Mouse (Mus musculus): ENCODE data around the gene Cadm4.
A peak's percentile ranks its signal among the peaks of the same experiment; 100 is the strongest.

The Cadm4 gene

DNA sequence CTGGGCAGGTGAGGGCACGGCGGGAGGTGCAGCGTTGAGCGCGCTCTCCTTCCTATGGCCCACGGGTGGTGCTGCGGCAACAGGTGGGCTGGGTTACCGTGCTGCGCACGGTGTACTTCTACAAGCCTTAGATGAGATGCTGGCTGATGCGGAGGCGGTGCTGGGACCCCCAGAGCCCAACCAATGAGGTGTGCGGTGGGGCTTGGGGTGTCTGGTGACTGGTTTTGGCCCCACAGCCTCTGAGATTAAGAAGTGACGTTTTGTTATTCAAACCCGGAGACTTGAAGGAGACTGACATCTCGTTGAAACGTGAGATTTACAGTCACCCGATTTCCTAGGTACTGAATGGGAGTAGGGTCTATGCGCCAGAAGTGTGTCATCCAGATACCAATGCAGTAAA is 52.5 kb downstream of the Cadm4 start:
- DNase-seq = no peak

DNA sequence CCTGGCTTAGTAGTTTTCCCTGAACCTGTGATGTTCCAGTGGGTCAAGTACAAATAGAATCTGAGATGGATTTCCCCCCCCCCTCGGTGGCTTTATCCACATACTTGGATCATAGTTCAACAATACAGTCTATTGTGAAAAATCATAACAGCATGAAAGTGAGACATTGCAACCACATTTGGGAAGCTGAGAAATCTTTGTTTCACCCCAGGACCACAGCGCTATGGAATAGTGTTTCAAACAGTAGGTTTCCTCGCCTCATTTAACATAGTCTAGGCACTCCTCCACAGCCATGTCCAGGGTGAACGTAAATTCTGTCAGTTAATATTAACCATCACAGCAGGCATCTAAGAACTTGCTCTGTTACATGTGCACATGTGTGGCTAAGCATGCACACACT is 55.3 kb downstream of the Cadm4 start:
- DNase-seq = no peak

DNA sequence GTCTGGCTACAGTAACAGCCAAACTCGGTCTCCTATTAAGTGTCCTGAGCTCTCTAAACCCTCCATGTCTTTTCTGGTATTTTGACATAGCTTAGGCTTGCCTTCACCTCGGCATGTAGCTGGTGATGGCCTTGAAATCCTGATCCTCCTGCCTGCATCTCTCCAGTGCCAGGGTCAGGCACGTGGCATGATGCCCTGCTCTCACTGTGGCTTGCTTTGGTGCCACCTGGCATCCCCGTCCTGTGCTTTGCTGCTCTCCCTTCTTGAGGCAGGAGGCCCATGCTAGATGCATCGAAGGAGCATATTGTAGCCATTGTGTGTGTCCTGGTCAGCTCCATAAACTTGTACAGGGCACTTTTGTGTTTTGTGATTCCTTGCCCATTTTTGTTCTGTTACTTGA is 55.8 kb downstream of the Cadm4 start:
- DNase-seq = no peak

DNA sequence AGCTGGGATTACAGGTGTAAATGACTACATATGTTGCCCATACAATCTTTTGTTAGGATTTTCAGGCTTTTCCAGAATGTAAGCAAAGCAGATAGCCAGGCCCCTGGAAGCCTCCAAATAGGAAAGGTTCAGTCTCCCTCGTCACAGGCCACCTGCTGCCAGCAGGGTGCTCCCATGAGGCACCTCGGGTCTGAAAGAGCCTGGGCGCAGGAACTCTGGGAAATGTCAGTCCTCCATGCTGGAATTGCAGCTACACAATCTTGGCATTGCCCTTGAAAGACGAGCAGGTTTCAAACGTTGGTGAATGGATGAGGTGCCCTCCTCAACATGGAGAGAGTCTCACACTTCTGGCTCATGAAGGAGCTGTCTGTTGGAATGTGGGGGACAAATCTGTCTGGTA is 56.3 kb downstream of the Cadm4 start:
- DNase-seq = peak; percentile 57

DNA sequence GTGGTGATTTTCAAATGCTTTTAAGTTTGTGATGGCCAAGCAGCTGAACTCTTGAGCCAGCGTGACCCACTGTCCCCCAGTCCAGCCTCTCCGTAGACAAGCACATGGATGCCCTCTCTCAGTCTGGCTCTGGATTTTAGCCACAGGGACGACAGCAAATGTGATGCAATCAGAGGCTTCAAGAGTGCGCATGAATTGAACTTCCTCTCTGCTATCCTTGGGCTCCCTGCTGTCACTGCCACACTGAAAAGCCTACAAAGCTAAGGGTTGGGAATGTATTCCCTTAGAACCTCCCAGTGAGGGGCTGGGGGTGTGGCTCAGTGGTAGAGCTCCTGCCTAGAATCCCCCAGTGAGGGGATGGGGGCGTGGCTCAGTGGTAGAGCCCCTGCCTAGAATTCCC is 56.9 kb downstream of the Cadm4 start:
- DNase-seq = no peak

DNA sequence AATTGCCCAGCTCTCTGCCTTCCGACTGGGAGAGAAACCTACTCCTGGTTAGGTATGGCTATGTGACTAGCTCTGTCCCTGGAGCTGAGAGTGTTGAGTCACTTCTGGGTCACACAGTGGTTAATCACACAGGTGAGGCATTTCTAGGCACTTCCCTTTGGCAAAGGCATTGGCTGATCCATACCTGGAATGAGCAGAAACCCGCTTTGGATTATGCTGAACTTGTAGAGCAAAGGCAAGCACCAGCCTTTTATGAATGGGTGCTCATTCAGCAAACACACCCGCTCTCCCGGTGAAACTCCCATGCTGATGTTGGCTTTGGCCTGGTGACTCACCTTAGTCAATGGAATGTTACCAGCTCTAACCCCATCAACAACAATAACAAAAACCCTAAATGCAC is 57.9 kb downstream of the Cadm4 start:
- DNase-seq = no peak

DNA sequence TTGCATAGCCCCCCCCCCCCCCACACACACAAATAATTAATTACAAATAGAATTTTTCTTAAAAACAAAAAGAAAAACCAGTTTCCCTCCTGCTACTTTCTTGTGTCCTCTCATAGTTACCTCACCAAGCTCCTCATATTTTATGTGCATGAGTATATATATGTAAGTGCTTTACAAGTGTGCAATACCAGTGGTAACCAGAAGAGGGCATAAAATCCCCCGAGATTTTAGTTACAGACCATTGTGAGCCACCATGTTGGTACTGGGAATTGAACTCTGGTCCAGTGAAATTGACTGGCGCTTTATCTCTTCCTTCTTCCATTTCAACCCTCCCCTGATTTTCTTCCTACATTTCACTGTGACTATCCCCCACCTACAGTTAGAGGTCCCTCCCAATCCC is 62.7 kb downstream of the Cadm4 start:
- no peak for DNase-seq

DNA sequence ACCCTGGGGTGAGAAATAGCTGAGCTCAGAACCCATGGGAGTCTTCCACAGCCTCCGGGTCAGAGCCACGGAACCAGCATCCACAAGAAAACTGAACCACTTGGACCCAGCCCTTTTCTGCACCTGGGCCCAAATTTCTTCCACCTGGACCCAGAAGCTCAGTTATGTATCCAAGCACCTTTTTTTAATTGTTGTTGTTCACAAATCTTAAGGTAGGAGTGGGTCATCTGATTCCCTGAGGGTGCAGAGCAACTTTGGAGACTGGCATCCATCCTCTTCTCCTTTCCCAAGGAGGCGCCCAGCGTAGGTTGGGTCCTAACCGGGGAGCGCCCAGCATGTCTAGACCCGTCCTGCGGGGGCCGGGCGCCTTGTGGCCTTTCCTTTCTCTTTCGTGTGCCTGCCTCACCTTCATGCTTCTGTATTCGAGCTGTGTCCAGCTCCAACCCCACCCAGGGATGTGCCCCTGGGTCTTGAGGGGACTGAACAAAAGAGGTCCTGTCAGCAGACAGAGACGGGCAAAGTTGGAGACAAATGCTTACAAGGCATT is 64.3 kb downstream of the Cadm4 start, which contains the start of the genes Pinlyp and Xrcc1:
Gene Pinlyp, minus strand, starts transcription at position 51 of the 547 bp plus-strand sequence.
Gene Xrcc1, plus strand, starts transcription at position 222 of the 547 bp plus-strand sequence.
- no peak for DNase-seq

DNA sequence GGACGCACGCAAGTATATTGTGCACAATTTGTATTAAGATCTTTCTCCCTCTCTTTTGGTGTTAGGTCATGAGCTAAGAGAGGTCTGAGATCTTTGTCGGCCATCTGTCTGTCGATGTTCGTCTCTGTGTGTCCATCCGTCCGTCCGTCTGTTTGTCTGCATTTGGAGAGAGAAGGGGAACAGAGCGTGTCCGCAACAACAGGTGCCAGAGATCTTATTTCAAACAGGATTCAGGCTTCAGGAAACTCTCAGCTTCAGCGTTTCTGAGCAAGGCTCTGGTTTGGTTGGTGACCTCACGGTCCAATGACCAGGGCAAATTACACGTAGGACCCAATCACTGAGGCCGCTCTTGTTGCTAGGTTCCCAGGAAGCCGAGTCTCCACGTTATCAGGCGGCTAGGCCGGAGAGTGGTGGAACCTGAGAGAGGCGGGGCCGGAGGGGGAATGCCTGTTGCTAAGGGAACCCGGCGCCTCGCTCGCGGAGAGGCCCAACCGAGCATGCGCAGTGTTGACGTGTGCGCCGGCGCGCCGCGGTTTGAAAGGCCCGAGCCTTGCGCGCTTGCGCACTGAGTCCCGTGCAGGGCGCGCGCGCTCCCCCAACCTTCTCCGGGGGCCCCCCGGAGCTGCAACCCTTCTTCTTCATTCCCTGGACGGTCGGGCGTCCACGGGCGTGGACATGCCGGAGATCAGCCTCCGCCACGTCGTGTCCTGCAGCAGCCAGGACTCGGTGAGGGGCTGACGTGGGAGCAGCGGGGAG is 65.0 kb downstream of the Cadm4 start:
- peak; percentile 98 for DNase-seq

DNA sequence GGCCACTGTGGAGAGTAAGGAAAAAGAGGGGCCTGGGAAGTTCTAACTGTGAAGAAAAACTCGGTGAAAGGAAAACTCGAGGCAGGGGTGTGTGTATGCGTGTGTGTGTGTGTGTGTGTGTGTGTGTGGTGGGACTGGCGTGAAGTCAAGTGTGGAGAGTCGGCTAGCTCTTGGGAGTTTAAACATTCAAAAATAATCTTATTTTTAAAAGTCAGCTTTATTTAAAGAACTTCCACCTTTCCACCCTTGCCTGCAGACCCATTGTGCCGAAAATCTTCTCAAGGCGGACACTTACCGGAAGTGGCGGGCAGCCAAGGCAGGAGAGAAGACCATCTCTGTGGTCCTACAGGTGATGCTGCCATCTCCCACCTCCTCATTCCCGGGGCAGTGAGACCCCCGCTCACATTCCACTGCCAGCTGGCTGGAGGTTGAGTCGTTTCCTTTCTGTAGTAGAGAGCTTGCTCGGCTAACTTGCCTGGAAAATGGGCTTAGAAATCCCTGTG is 65.8 kb downstream of the Cadm4 start:
- DNase-seq = no peak

DNA sequence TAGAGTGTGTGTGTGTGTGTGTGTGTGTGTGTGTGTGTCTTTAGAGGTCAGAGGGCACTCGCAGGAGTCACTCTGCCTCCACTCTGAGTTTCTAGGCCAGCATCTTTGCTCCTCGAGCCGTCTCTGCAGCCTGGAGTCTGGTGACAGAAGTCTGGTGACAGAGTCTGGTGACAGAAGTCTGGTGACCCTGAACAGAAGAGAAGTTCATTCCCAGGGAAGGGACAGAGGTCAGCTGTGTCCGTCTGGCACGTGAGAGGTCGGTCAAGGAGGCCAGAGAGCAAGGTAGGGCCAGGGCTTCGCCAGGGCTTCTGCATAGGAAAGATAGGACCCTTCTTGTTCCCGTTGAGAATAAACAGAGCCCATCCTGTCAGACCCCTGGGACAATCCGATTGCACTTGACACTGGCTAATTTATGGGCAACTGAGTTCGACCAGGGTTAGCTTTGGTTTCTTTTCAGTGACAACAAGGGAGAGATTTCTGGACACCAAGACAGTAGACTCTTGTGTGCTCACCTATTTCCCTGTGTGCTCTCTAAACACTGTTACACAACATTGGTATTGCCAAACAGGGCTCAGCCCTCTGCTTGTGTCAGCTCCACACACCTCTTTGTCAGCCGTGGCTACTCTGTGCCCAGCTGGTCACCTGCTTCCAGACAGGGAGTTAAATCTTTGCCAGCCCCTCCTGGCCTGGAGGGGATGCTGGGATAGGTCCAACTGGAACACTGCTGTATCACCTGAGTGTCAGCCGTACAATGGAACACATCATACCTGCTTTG is 70.3 kb downstream of the Cadm4 start:
- DNase-seq = no peak
